Mouse (Mus musculus): ENCODE data around the gene Ndufa6. TPM values are rescaled to one million over a fixed set of nuclear protein-coding genes. Genes with fewer than 3 reads are reported as not detected.

Ndufa6 gene
- total and polyA plus RNA-seq, 3 experiments = 235 to 417 TPM; not detected in 1

DNA sequence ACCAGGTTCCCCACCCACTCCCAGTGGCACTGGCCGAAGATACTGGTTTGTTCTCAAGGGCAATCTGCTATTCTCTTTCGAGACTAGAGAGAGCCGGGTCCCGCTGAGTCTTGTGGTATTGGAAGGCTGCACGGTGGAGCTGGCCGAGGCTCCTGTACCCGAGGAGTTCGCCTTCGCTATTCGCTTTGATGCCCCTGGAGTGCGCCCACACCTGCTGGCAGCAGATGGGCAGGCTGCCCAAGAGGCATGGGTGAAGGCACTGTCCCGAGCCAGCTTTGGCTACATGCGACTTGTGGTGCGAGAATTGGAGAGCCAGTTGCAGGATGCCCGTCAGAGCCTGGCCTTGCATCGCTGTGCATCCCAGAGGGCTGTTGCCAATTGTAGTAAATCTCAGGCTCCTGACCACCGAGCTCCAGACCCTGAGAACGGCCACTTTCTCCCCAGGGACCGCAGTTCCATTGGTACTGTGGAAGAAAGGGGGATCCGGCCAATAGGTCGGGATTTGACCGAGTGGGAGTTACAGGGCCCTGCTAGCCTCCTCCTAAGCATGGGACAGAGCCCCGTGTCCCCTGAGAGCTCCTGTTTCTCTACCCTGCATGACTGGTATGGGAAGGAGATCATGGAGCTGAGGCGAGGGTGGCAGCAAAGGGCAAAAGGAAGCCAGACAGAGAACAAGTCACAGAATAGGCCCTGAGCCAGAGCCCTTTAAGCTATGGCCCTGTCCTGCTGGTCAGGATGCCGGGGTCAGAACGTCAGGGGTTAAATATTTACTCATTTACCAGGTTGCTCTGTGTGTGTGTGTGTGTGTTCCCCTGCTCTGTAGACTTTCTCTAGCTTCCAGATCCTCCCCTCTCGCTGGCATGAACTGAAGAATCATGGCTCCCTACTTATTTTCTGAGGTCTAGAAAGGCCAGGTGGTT is 10.5 kb downstream of the Ndufa6 start:
- Histone ChIP-seq H3K27ac (ENCODE audit: control insufficient read depth, low read depth, low read length) (peak overlapping the region; percentile 34), H3K9ac (ENCODE audit: control insufficient read depth, low read depth, low read length, poor library complexity, severe bottlenecking) (peak overlapping the region; percentile 13; the same call in 1 of the 2 replicates), H3K4me3 (ENCODE audit: control insufficient read depth in 1 of 2, insufficient read depth in 1 of 2, low read depth in 2 of 2, low read length in 2 of 2) (no peak overlapping the region)

DNA sequence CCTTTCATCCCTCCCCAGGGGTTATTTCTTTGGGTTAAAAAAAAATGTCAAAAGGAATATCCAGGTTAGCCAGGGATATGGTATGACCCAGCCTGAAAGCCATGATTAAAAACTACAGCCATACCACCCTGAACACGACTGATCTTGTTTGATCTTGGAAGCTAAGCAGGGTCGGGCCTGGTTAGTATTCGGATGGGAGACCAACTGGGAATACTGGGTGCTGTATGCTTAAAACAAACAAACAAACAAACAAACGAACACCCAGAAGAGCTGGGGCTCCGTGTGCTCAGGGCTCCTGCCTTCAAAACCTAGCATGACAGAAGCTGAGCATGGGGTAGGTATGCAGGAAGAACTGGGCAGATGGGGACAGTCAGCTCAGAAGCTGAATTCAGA is 11.6 kb downstream of the Ndufa6 start:
- peaks cover 39% of the 10 kb centered on the region for H3K79me2 ChIP-seq (ENCODE audit: control insufficient read depth, insufficient read depth, low read length, poor library complexity)
- no peaks in the 10 kb centered on the region for H3K27me3 ChIP-seq (ENCODE audit: control insufficient read depth in 1 of 2, insufficient read depth in 2 of 2, low read length in 2 of 2)
- peaks cover 0 to 40% of the 10 kb centered on the region in 2 experiments; a peak in 2 of 4 replicates for H3K36me3 ChIP-seq (ENCODE audit: control insufficient read depth in 1 of 2, insufficient read depth in 2 of 2, low read length in 2 of 2)
- H3K9me3 ChIP-seq (replicated peaks; ENCODE audit: insufficient read depth, low read length) = no peaks in the 10 kb centered on the region
- peaks cover 18 to 52% of the 10 kb centered on the region in 2 experiments for H3K4me1 ChIP-seq (ENCODE audit: control insufficient read depth in 1 of 2, insufficient read depth in 2 of 2, low read length in 2 of 2)
- peak overlapping the region; percentile 85 for H3K9ac ChIP-seq (ENCODE audit: control insufficient read depth, low read depth, low read length, poor library complexity, severe bottlenecking)
- TF ChIP-seq TBP (IDR thresholded peaks at IDR 0.05; ENCODE audit: low read depth, low read length) (0 out of 2 replicates have a peak, but pooled peaks have one; percentile 37), ZC3H11A (IDR thresholded peaks at IDR 0.05; ENCODE audit: low read depth, low read length) (no peak), CHD1 (IDR thresholded peaks at IDR 0.05; ENCODE audit: low read depth, low read length) (0 out of 2 replicates have a peak, but pooled peaks have one; percentile 28)
- DNase-seq (ENCODE audit: low read depth, low spot score) = no peak
- peak overlapping the region; percentile 50 to 58 for H3K4me3 ChIP-seq (ENCODE audit: control insufficient read depth in 1 of 2, insufficient read depth in 1 of 2, low read depth in 2 of 2, low read length in 2 of 2)
- H3K27ac ChIP-seq (ENCODE audit: control insufficient read depth, low read depth, low read length) = peak overlapping the region; percentile 99

More for the DNA sequence above, 10.5 kb downstream of the Ndufa6 start:
- TF ChIP-seq GABPA (IDR thresholded peaks at IDR 0.05; ENCODE audit: low read depth, low read length) (no peak), MEF2A (IDR thresholded peaks at IDR 0.05; ENCODE audit: extremely low read depth, insufficient replicate concordance, low read depth, low read length, poor library complexity, severe bottlenecking) (no peak), POLR2A (IDR thresholded peaks at IDR 0.05; ENCODE audit: control insufficient read depth in 1 of 2, insufficient read depth in 1 of 2, low read depth in 1 of 2, low read length in 2 of 2, poor library complexity in 1 of 2) (peak in 1 of 2 experiments; percentile 8; a peak in 1 of 4 replicates)
- Histone ChIP-seq H3K79me2 (ENCODE audit: control insufficient read depth, insufficient read depth, low read length, poor library complexity) (peaks cover 45% of the 10 kb centered on the region), H3K4me1 (ENCODE audit: control insufficient read depth in 1 of 2, insufficient read depth in 2 of 2, low read length in 2 of 2) (peaks cover 18 to 58% of the 10 kb centered on the region in 2 experiments), H3K27me3 (ENCODE audit: control insufficient read depth in 1 of 2, insufficient read depth in 2 of 2, low read length in 2 of 2) (no peaks in the 10 kb centered on the region), H3K36me3 (ENCODE audit: control insufficient read depth in 1 of 2, insufficient read depth in 2 of 2, low read length in 2 of 2) (peaks cover 0 to 48% of the 10 kb centered on the region in 2 experiments; a peak in 2 of 4 replicates), H3K9me3 (replicated peaks; ENCODE audit: insufficient read depth, low read length) (no peaks in the 10 kb centered on the region)
- DNase-seq (ENCODE audit: low read depth, low spot score) = no peak

DNA sequence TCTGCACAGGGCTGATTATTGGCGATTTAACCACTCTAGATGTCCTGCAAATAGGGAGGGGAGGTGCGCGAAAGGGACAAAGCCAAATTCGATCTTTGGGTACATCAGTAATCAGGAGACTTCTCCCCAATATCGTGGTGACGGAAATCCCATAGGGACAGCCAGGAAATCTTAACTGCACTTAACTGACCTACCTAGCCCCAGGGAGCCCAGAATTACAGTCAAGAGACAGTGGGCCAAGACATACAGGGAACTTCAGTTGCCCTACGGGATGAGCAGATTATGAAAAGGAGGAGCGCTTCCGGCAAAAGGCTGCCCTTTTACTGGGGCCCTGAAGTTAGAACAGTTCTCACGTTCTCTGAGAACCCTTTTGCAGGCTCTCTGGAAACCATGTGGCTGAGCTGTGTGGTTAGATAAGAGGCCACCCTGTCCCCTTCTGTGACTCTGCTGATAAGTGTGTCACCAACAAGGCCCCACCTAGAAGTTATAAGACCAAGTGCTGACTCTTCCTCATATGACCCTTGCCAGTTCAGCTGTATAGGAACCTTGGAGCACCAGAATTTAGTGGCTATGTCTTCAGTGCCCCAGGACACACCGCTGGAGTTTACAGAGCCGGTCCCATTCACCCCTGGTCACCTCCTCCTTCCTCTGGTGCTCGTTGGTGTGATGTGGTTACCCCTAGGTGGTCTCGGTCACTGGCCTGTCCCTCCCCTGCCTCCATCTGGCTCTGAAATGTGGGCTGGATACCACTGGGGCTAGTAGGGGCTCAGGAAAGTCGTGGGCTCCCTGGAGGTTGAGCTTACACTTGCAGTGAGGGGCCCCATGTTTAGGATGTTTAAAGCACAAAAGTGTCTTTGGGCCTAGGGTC is 12.2 kb downstream of the Ndufa6 start:
- Histone ChIP-seq H3K27me3 (ENCODE audit: control insufficient read depth in 1 of 2, insufficient read depth in 2 of 2, low read length in 2 of 2) (no peaks in the 10 kb centered on the region), H3K9ac (ENCODE audit: control insufficient read depth, low read depth, low read length, poor library complexity, severe bottlenecking) (peak overlapping the region; percentile 94), H3K9me3 (replicated peaks; ENCODE audit: insufficient read depth, low read length) (no peaks in the 10 kb centered on the region), H3K4me3 (ENCODE audit: control insufficient read depth in 1 of 2, insufficient read depth in 1 of 2, low read depth in 2 of 2, low read length in 2 of 2) (peak overlapping the region; percentile 78 to 79), H3K27ac (ENCODE audit: control insufficient read depth, low read depth, low read length) (peak overlapping the region; percentile 99), H3K4me1 (ENCODE audit: control insufficient read depth in 1 of 2, insufficient read depth in 2 of 2, low read length in 2 of 2) (peaks cover 16 to 50% of the 10 kb centered on the region in 2 experiments), H3K36me3 (ENCODE audit: control insufficient read depth in 1 of 2, insufficient read depth in 2 of 2, low read length in 2 of 2) (peaks cover 0 to 42% of the 10 kb centered on the region in 2 experiments; a peak in 2 of 4 replicates), H3K79me2 (ENCODE audit: control insufficient read depth, insufficient read depth, low read length, poor library complexity) (peaks cover 35% of the 10 kb centered on the region)
- DNase-seq (ENCODE audit: low read depth, low spot score) = peak; percentile 99
- TF ChIP-seq E2F4 (IDR thresholded peaks at IDR 0.05; ENCODE audit: borderline replicate concordance, low read depth, low read length) (no peak), MXI1 (IDR thresholded peaks at IDR 0.05; ENCODE audit: low read depth, low read length) (peak; percentile 89), USF1 (IDR thresholded peaks at IDR 0.05; ENCODE audit: low read depth, low read length) (peak; percentile 77), MYB (IDR thresholded peaks at IDR 0.05; ENCODE audit: low read depth, low read length) (peak; percentile 82), TAL1 (IDR thresholded peaks at IDR 0.05; ENCODE audit: low read length) (peak; percentile 100), MEF2A (IDR thresholded peaks at IDR 0.05; ENCODE audit: extremely low read depth, insufficient replicate concordance, low read depth, low read length, poor library complexity, severe bottlenecking) (peak; percentile 78; the same call in 1 of the 2 replicates), TBP (IDR thresholded peaks at IDR 0.05; ENCODE audit: low read depth, low read length) (peak; percentile 95), ZNF384 (IDR thresholded peaks at IDR 0.05; ENCODE audit: low read depth, low read length) (peak; percentile 42; the same call in 1 of the 2 replicates), SIN3A (IDR thresholded peaks at IDR 0.05; ENCODE audit: low read length) (peak; percentile 95), POLR2AphosphoS5 (IDR thresholded peaks at IDR 0.05; ENCODE audit: borderline replicate concordance, low read depth, low read length) (peak; percentile 30; the same call in 1 of the 2 replicates), NELFE (IDR thresholded peaks at IDR 0.05; ENCODE audit: low read depth, low read length) (peak; percentile 88), POLR2AphosphoS2 (IDR thresholded peaks at IDR 0.05; ENCODE audit: low read length) (peak; percentile 94), RCOR1 (IDR thresholded peaks at IDR 0.05; ENCODE audit: low read depth, low read length) (peak; percentile 92), NRF1 (IDR thresholded peaks at IDR 0.05; ENCODE audit: insufficient read depth, low read depth, low read length, poor library complexity, severe bottlenecking) (no peak), CHD2 (IDR thresholded peaks at IDR 0.05; ENCODE audit: low read length) (peak; percentile 45), ELF1 (IDR thresholded peaks at IDR 0.05; ENCODE audit: low read depth, low read length) (peak; percentile 85), CHD1 (IDR thresholded peaks at IDR 0.05; ENCODE audit: low read depth, low read length) (peak; percentile 30; the same call in 1 of the 2 replicates)
